ENCODE assay signal across 8 mouse cellular contexts in the genomic region with DNA sequence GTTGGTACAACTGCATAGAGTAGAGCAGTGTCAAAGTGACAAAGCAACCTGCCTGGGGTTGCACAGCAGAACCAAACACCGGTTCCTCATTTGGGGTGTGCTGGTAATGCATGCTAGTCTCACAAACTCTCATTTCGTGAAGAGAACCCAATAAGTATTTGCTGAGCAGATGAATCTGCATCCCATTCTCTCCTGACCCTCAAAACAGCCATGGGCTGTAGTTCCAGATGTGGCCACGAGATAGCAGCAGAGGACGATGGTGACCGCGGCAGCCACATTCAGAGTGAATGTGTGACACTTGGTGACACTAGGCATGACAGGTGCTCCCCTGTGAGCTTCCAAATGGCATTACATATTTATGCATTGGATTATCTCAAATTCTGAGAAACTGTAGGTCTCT. TPM values are rescaled to one million over a fixed set of nuclear protein-coding genes. Genes with fewer than 3 reads are reported as not detected.
A peak's percentile ranks its signal among the peaks of the same experiment; 100 is the strongest.
DNase-seq lines count a peak whose midpoint lies in the region; ATAC-seq and TF ChIP-seq lines count a peak whose summit lies in the region.

No protein-coding gene starts in this region.

- H3K4me1 ChIP-seq in E14TG2a.4 (replicated peaks; ENCODE audit: low read depth, low read length): peaks cover 62% of the 10 kb centered on the region
- peaks cover 3% of the 10 kb centered on the region; the same call in 1 of the 2 replicates for H3K4me1 ChIP-seq in brown adipose tissue, adult 24 weeks (ENCODE audit: control insufficient read depth, insufficient read depth, insufficient read length, low read length)
- peaks cover 46% of the 10 kb centered on the region for H3K4me1 ChIP-seq in heart, embryonic 15.5 days (replicated peaks)
- H3K4me1 ChIP-seq in kidney, postnatal 0 days (replicated peaks; ENCODE audit: insufficient read depth, low read length): peaks cover 8% of the 10 kb centered on the region; the same call in 1 of the 2 replicates
- H3K4me1 ChIP-seq in liver, embryonic 16.5 days (ENCODE audit: control insufficient read depth, low read depth, low read length): peaks cover 58% of the 10 kb centered on the region
- H3K4me1 ChIP-seq in neural tube, embryonic 11.5 days (ENCODE audit: control insufficient read depth, insufficient read depth, low read length): peaks cover 27% of the 10 kb centered on the region
- peaks cover 37% of the 10 kb centered on the region for H3K4me1 ChIP-seq in testis, adult 2 months (ENCODE audit: control insufficient read depth, insufficient read depth, low read length)

- peaks cover 10% of the 10 kb centered on the region for H3K27me3 ChIP-seq in E14TG2a.4 (ENCODE audit: insufficient read depth, low read length)
- no peaks in the 10 kb centered on the region for H3K27me3 ChIP-seq in heart, embryonic 15.5 days
- no peaks in the 10 kb centered on the region for H3K27me3 ChIP-seq in kidney, postnatal 0 days (ENCODE audit: insufficient read depth, low read length)
- peaks cover 12% of the 10 kb centered on the region for H3K27me3 ChIP-seq in liver, embryonic 16.5 days (ENCODE audit: control insufficient read depth, insufficient read depth, low read depth, low read length)
- H3K27me3 ChIP-seq in neural tube, embryonic 11.5 days (ENCODE audit: control insufficient read depth, insufficient read depth, low read length): no peaks in the 10 kb centered on the region
- no peaks in the 10 kb centered on the region for H3K27me3 ChIP-seq in testis, adult 2 months (ENCODE audit: control insufficient read depth, insufficient read depth, low read length)

- H3K9me3 ChIP-seq in E14TG2a.4 (ENCODE audit: low read length): no peaks in the 10 kb centered on the region
- no peaks in the 10 kb centered on the region for H3K9me3 ChIP-seq in heart, embryonic 15.5 days (replicated peaks)
- H3K9me3 ChIP-seq in kidney, postnatal 0 days (replicated peaks; ENCODE audit: low read length): no peaks in the 10 kb centered on the region
- H3K9me3 ChIP-seq in liver, embryonic 16.5 days (replicated peaks; ENCODE audit: control insufficient read depth, low read length): no peaks in the 10 kb centered on the region
- no peaks in the 10 kb centered on the region for H3K9me3 ChIP-seq in neural tube, embryonic 11.5 days (ENCODE audit: control insufficient read depth, low read length)

- no peaks in the 10 kb centered on the region for H3K36me3 ChIP-seq in E14TG2a.4 (ENCODE audit: insufficient read depth, low read length)
- no peaks in the 10 kb centered on the region for H3K36me3 ChIP-seq in heart, embryonic 15.5 days
- H3K36me3 ChIP-seq in kidney, postnatal 0 days (ENCODE audit: insufficient read depth, low read length): no peaks in the 10 kb centered on the region
- H3K36me3 ChIP-seq in liver, embryonic 16.5 days (ENCODE audit: control insufficient read depth, insufficient read depth): no peaks in the 10 kb centered on the region
- H3K36me3 ChIP-seq in neural tube, embryonic 11.5 days (ENCODE audit: control insufficient read depth, insufficient read depth, low read length): no peaks in the 10 kb centered on the region
- no peaks in the 10 kb centered on the region for H3K36me3 ChIP-seq in testis, adult 2 months (ENCODE audit: control insufficient read depth, insufficient read depth, low read length)

- H3K9ac ChIP-seq in heart, embryonic 15.5 days: peak overlapping the region; percentile 55; the same call in 1 of the 2 replicates
- peak overlapping the region; percentile 56; the same call in 1 of the 2 replicates for H3K9ac ChIP-seq in kidney, postnatal 0 days (ENCODE audit: low read depth, low read length)
- H3K9ac ChIP-seq in liver, embryonic 16.5 days (ENCODE audit: low read depth, low read length): peak overlapping the region; percentile 74
- peak overlapping the region; percentile 61 for H3K9ac ChIP-seq in neural tube, embryonic 11.5 days (ENCODE audit: low read length)

- TF ChIP-seq POLR2A in testis, adult 2 months (IDR thresholded peaks at IDR 0.05; ENCODE audit: control insufficient read depth, low read depth, low read length): no peak

- ATAC-seq in heart, embryonic 15.5 days (replicated peaks; ENCODE audit: insufficient number of reproducible peaks, insufficient read depth, low FRiP score, low read depth): no peak
- ATAC-seq in kidney, postnatal 0 days (replicated peaks; ENCODE audit: low FRiP score, low read depth): no peak
- peak; percentile 24; the same call in 1 of the 2 replicates for ATAC-seq in liver, embryonic 16.5 days (ENCODE audit: low read depth)
- no peak for ATAC-seq in neural tube, embryonic 11.5 days (ENCODE audit: insufficient read depth, low FRiP score, low TSS enrichment)

- peak overlapping the region; percentile 96 for H3K4me2 ChIP-seq in heart, embryonic 15.5 days
- peak overlapping the region; percentile 93 for H3K4me2 ChIP-seq in kidney, postnatal 0 days (ENCODE audit: low read length)
- peak overlapping the region; percentile 93 for H3K4me2 ChIP-seq in liver, embryonic 16.5 days (ENCODE audit: low read depth, low read length)
- peak overlapping the region; percentile 95 for H3K4me2 ChIP-seq in neural tube, embryonic 11.5 days (ENCODE audit: low read depth)

- peak overlapping the region; percentile 75 for H3K27ac ChIP-seq in brown adipose tissue, adult 24 weeks (replicated peaks; ENCODE audit: low read depth, low read length)
- peak overlapping the region; percentile 93 for H3K27ac ChIP-seq in heart, embryonic 15.5 days
- peak overlapping the region; percentile 64 for H3K27ac ChIP-seq in kidney, postnatal 0 days
- H3K27ac ChIP-seq in liver, embryonic 16.5 days (ENCODE audit: low read length): peak overlapping the region; percentile 78
- no peak overlapping the region for H3K27ac ChIP-seq in neural tube, embryonic 11.5 days (ENCODE audit: low read depth, low read length)
- H3K27ac ChIP-seq in testis, adult 2 months (ENCODE audit: control insufficient read depth, insufficient read depth, low read depth, low read length): no peak overlapping the region

- peak; percentile 44 for DNase-seq in fibroblast of lung, adult 2 months (ENCODE audit: low read depth)
- DNase-seq in kidney, postnatal 0 days (ENCODE audit: low spot score): peak; percentile 79
- DNase-seq in neural tube, embryonic 11.5 days (ENCODE audit: low spot score): peak; percentile 90

- 2% methylated on average over 6 of the region's 6 CpGs for whole genome bisulfite sequencing in heart, embryonic 15.5 days
- WGBS in kidney, postnatal 0 days: under 1% methylated on average over 6 of the region's 6 CpGs
- 0% methylated on average over 6 of the region's 6 CpGs for WGBS in liver, embryonic 16.5 days (ENCODE audit: insufficient replicate concordance)
- WGBS in neural tube, embryonic 11.5 days: under 1% methylated on average over 6 of the region's 6 CpGs

- H3K4me3 ChIP-seq in E14TG2a.4 (replicated peaks; ENCODE audit: low read length): peak overlapping the region; percentile 93
- H3K4me3 ChIP-seq in brown adipose tissue, adult 24 weeks (ENCODE audit: insufficient read depth, low read depth, low read length): peak overlapping the region; percentile 56
- peak overlapping the region; percentile 85 for H3K4me3 ChIP-seq in heart, embryonic 15.5 days
- H3K4me3 ChIP-seq in kidney, postnatal 0 days (replicated peaks; ENCODE audit: low read depth, low read length): peak overlapping the region; percentile 37
- H3K4me3 ChIP-seq in liver, embryonic 16.5 days (ENCODE audit: low read depth, low read length): peak overlapping the region; percentile 67
- peak overlapping the region; percentile 43 for H3K4me3 ChIP-seq in neural tube, embryonic 11.5 days (ENCODE audit: low read depth, low read length)
- no peak overlapping the region for H3K4me3 ChIP-seq in testis, adult 2 months (ENCODE audit: control insufficient read depth, low read depth, low read length)

- peak; percentile 96 for TF ChIP-seq CTCF in E14TG2a.4 (conservative IDR thresholded peaks at IDR 0.05; ENCODE audit: low read length)
- TF ChIP-seq CTCF in kidney, postnatal 0 days (IDR thresholded peaks at IDR 0.05; ENCODE audit: low read depth): peak; percentile 97
- TF ChIP-seq CTCF in testis, adult 2 months (IDR thresholded peaks at IDR 0.05; ENCODE audit: control insufficient read depth, insufficient read depth, insufficient replicate concordance, low read depth, low read length): peak; percentile 91; the same call in 1 of the 2 replicates

RNA-seq across cellular contexts. Expression of a gene that starts 3.2 kb away (rescaled TPM):
- 29.6 and 45.0 TPM in 2 replicates for polyA plus RNA-seq in brown adipose tissue, adult 24 weeks (2012; ENCODE audit: insufficient read depth, insufficient read length, missing spikeins)
- 62.1 and 82.6 TPM in 2 replicates for polyA plus RNA-seq in heart, embryonic 15.5 days (2015; fragmentation: Nextera tagmentation; extraction: Ambion mirVana)
- polyA plus RNA-seq in kidney, postnatal 0 days (2015; fragmentation: Nextera tagmentation; extraction: Ambion mirVana): 166 and 188 TPM in 2 replicates
- polyA plus RNA-seq in liver, embryonic 16.5 days (2015; fragmentation: Nextera tagmentation; extraction: Ambion mirVana): 25.1 and 32.3 TPM in 2 replicates
- polyA plus RNA-seq in neural tube, embryonic 11.5 days (2014; fragmentation: Nextera tagmentation; extraction: Ambion mirVana): 125 and 137 TPM in 2 replicates
- 35.6 and 38.9 TPM in 2 replicates for polyA plus RNA-seq in testis, adult 2 months (2012; rRNA removed)

RNA-seq across cellular contexts. Expression of a gene that starts 4.1 kb away (rescaled TPM):
- polyA plus RNA-seq in brown adipose tissue, adult 24 weeks (2012; ENCODE audit: insufficient read depth, insufficient read length, missing spikeins): 2.0 TPM in 2 replicates
- 1.4 and 3.4 TPM in 2 replicates for polyA plus RNA-seq in heart, embryonic 15.5 days (2015; fragmentation: Nextera tagmentation; extraction: Ambion mirVana)
- 1.9 and 2.8 TPM in 2 replicates for polyA plus RNA-seq in kidney, postnatal 0 days (2015; fragmentation: Nextera tagmentation; extraction: Ambion mirVana)
- polyA plus RNA-seq in liver, embryonic 16.5 days (2015; fragmentation: Nextera tagmentation; extraction: Ambion mirVana): 7.5 and 9.0 TPM in 2 replicates
- 0.85 and 1.2 TPM in 2 replicates for polyA plus RNA-seq in neural tube, embryonic 11.5 days (2014; fragmentation: Nextera tagmentation; extraction: Ambion mirVana)
- 1.4 TPM in 2 replicates for polyA plus RNA-seq in testis, adult 2 months (2012; rRNA removed)

RNA-seq across cellular contexts. Expression of a gene that starts 17.7 kb away (rescaled TPM):
- polyA plus RNA-seq in brown adipose tissue, adult 24 weeks (2012; ENCODE audit: insufficient read depth, insufficient read length, missing spikeins): 7.7 and 17.4 TPM in 2 replicates
- 92.9 and 121 TPM in 2 replicates for polyA plus RNA-seq in heart, embryonic 15.5 days (2015; fragmentation: Nextera tagmentation; extraction: Ambion mirVana)
- 166 and 169 TPM in 2 replicates for polyA plus RNA-seq in kidney, postnatal 0 days (2015; fragmentation: Nextera tagmentation; extraction: Ambion mirVana)
- polyA plus RNA-seq in liver, embryonic 16.5 days (2015; fragmentation: Nextera tagmentation; extraction: Ambion mirVana): 35.0 and 38.0 TPM in 2 replicates
- 87.9 and 90.7 TPM in 2 replicates for polyA plus RNA-seq in neural tube, embryonic 11.5 days (2014; fragmentation: Nextera tagmentation; extraction: Ambion mirVana)
- polyA plus RNA-seq in testis, adult 2 months (2012; rRNA removed): 561 and 588 TPM in 2 replicates

RNA-seq across cellular contexts. Expression of a gene that starts 20.4 kb away (rescaled TPM):
- polyA plus RNA-seq in brown adipose tissue, adult 24 weeks (2012; ENCODE audit: insufficient read depth, insufficient read length, missing spikeins): 1.7 TPM in 2 replicates
- 0.89 and 1.3 TPM in 2 replicates for polyA plus RNA-seq in heart, embryonic 15.5 days (2015; fragmentation: Nextera tagmentation; extraction: Ambion mirVana)
- polyA plus RNA-seq in kidney, postnatal 0 days (2015; fragmentation: Nextera tagmentation; extraction: Ambion mirVana): 3.0 and 3.2 TPM in 2 replicates
- 2.7 and 3.1 TPM in 2 replicates for polyA plus RNA-seq in liver, embryonic 16.5 days (2015; fragmentation: Nextera tagmentation; extraction: Ambion mirVana)
- 0.28 TPM in 1 of 2 replicates, not detected in the other for polyA plus RNA-seq in neural tube, embryonic 11.5 days (2014; fragmentation: Nextera tagmentation; extraction: Ambion mirVana)
- 1.3 and 1.4 TPM in 2 replicates for polyA plus RNA-seq in testis, adult 2 months (2012; rRNA removed)

RNA-seq across cellular contexts. Expression of a gene that starts 48.3 kb away (rescaled TPM):
- polyA plus RNA-seq in brown adipose tissue, adult 24 weeks (2012; ENCODE audit: insufficient read depth, insufficient read length, missing spikeins): 31.0 and 37.7 TPM in 2 replicates
- polyA plus RNA-seq in heart, embryonic 15.5 days (2015; fragmentation: Nextera tagmentation; extraction: Ambion mirVana): 32.2 and 36.3 TPM in 2 replicates
- polyA plus RNA-seq in kidney, postnatal 0 days (2015; fragmentation: Nextera tagmentation; extraction: Ambion mirVana): 84.2 and 87.5 TPM in 2 replicates
- polyA plus RNA-seq in liver, embryonic 16.5 days (2015; fragmentation: Nextera tagmentation; extraction: Ambion mirVana): 18.9 and 20.5 TPM in 2 replicates
- 246 and 268 TPM in 2 replicates for polyA plus RNA-seq in neural tube, embryonic 11.5 days (2014; fragmentation: Nextera tagmentation; extraction: Ambion mirVana)
- 3.7 and 4.9 TPM in 2 replicates for polyA plus RNA-seq in testis, adult 2 months (2012; rRNA removed)

Comparison
In these comparisons a context has a peak if more than half of its experiments do, and no peak if none do; other contexts are left out.
1. H3K27ac ChIP-seq: peak in brown adipose tissue, adult 24 weeks (single experiment), heart, embryonic 15.5 days (single experiment), kidney, postnatal 0 days (single experiment) and liver, embryonic 16.5 days (single experiment); none in neural tube, embryonic 11.5 days (single experiment) and testis, adult 2 months (single experiment).
2. Peak in every context shown above with its lines, with median percentiles within 50 percentile points of each other: CTCF ChIP-seq, DNase-seq, H3K4me2 ChIP-seq and H3K9ac ChIP-seq.